Mouse (Mus musculus): ENCODE results near the gene Nprl3. TPM values are rescaled to one million over a fixed set of nuclear protein-coding genes. Genes with fewer than 3 reads are reported as not detected.

Gene Nprl3
- polyA plus RNA-seq, 1 experiment from 2014 or later: 48.3 TPM

DNA sequence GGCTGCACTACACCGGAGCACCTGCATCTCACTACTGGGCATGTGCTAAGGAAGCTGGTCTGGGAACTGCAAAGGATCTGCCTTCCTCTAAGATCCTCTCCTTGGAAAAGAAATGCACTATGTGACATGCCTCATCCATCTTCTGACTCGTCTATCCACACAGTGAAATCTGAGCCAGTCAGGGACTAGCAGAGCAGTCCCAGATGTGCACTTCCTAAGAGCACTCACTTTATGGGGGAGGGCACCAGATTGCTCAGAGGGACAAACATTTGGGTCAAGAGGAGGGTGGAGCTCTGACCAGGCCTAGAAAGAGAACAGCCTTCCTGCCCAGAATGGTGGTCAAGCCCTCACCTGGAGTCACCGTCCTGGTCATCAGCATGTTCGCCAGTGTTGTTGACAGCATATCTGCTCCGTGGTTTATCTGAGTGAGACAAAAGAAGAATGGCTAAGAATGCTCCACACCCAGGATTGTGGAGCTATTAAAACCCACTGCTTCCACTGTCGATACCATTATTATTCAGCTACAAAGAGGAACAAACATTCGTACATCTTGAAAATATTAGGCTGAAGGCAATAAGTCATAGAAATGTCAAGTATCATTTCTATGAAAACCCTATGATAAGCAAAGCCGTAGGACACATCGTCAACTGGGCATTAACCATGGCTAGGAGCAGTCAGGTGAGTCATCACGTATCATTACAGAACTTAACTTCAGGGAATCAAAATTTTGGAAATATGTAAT, 4.7 kb downstream of the Nprl3 start:
- H3K9me3 ChIP-seq (replicated peaks): no peaks in the 10 kb centered on the region
- no peak overlapping the region for H3K27ac ChIP-seq
- H3K4me2 ChIP-seq: no peak overlapping the region
- H3K4me3 ChIP-seq: no peak overlapping the region
- H3K9ac ChIP-seq: no peak overlapping the region
- 92% methylated on average over 10 of the region's 10 CpGs for WGBS
- H3K4me1 ChIP-seq: peaks cover 12% of the 10 kb centered on the region
- H3K27me3 ChIP-seq: no peaks in the 10 kb centered on the region
- no peak for ATAC-seq
- peaks cover 25% of the 10 kb centered on the region for H3K36me3 ChIP-seq (ENCODE audit: poor library complexity, severe bottlenecking)

DNA sequence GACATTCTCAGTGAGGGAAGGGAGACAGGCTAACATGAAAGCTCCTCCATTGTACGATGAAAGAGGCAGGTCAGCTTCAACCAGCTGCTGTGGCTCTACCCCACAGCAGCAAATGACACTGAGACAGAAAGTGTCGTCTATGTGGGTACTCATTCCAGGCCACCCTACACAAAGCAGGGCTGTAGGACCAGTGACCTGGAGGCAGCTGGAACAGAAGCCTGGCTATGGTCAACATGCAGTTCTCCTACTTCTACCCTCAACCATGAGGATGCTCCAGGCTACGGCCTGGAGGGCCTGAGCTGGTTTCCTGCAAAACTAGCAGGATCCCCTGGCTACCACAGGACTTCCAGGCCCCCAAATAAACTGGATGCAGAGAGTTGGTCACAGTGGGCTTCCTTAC, 10.9 kb downstream of the Nprl3 start:
- no peak overlapping the region for H3K4me2 ChIP-seq
- WGBS: 94% methylated on average over 3 of the region's 3 CpGs
- no peak overlapping the region for H3K4me3 ChIP-seq
- H3K4me1 ChIP-seq: no peaks in the 10 kb centered on the region
- no peaks in the 10 kb centered on the region for H3K27me3 ChIP-seq
- no peaks in the 10 kb centered on the region for H3K9me3 ChIP-seq (replicated peaks)
- H3K27ac ChIP-seq: no peak overlapping the region
- no peak overlapping the region for H3K9ac ChIP-seq
- no peak for ATAC-seq
- peaks cover 55% of the 10 kb centered on the region for H3K36me3 ChIP-seq (ENCODE audit: poor library complexity, severe bottlenecking)

DNA sequence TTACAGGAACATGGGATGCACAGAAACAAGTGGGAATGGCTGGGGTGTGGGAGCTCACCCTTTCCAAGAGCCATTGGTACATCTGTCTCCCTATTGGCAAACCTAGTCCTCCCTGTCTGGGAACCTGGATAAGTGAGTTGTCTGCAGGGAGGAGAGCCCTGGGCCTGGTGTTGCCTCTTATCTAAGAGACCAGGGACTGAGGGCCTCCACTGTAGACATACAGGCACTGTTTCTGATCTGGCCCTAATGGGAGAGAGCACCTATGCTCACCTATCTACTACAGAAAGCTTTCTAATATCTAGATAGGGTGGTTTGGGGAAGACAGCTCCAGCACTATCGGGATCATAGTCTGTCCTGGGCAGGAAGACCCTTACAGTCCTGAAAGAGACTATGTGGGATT, 11.4 kb downstream of the Nprl3 start:
- peaks cover 58% of the 10 kb centered on the region for H3K36me3 ChIP-seq (ENCODE audit: poor library complexity, severe bottlenecking)
- no peaks in the 10 kb centered on the region for H3K9me3 ChIP-seq (replicated peaks)
- WGBS: 97% methylated on average over 1 of the region's 1 CpGs
- H3K4me3 ChIP-seq: no peak overlapping the region
- H3K4me1 ChIP-seq: no peaks in the 10 kb centered on the region
- H3K9ac ChIP-seq: no peak overlapping the region
- no peak overlapping the region for H3K4me2 ChIP-seq
- no peaks in the 10 kb centered on the region for H3K27me3 ChIP-seq
- no peak overlapping the region for H3K27ac ChIP-seq
- no peak for ATAC-seq

DNA sequence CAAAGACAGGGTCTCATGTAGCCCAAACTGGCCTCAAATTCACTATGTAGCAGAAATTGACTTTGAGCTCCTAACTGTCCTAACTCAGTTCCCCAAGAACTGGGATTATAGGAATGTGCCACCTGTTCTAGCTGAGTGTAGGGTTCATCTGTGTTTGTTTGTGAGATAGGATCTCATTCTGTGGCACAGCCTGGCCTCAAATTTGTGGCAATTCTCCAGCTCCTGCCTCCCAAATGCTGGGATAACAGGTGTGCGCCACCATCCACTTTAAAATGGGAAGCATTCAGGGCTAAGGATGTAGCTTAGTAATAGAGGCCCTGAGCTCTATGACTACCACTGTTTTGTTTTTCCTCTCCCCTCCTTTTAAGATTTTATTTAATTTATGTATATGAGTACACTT, 14.4 kb downstream of the Nprl3 start:
- no peak for ATAC-seq
- Histone ChIP-seq H3K27me3 (no peaks in the 10 kb centered on the region), H3K36me3 (ENCODE audit: poor library complexity, severe bottlenecking) (peaks cover 76% of the 10 kb centered on the region), H3K9me3 (replicated peaks) (no peaks in the 10 kb centered on the region), H3K4me1 (no peaks in the 10 kb centered on the region), H3K9ac (no peak overlapping the region), H3K4me3 (no peak overlapping the region), H3K27ac (no peak overlapping the region), H3K4me2 (no peak overlapping the region)
- whole genome bisulfite sequencing: 100% methylated on average over 1 of the region's 1 CpGs

DNA sequence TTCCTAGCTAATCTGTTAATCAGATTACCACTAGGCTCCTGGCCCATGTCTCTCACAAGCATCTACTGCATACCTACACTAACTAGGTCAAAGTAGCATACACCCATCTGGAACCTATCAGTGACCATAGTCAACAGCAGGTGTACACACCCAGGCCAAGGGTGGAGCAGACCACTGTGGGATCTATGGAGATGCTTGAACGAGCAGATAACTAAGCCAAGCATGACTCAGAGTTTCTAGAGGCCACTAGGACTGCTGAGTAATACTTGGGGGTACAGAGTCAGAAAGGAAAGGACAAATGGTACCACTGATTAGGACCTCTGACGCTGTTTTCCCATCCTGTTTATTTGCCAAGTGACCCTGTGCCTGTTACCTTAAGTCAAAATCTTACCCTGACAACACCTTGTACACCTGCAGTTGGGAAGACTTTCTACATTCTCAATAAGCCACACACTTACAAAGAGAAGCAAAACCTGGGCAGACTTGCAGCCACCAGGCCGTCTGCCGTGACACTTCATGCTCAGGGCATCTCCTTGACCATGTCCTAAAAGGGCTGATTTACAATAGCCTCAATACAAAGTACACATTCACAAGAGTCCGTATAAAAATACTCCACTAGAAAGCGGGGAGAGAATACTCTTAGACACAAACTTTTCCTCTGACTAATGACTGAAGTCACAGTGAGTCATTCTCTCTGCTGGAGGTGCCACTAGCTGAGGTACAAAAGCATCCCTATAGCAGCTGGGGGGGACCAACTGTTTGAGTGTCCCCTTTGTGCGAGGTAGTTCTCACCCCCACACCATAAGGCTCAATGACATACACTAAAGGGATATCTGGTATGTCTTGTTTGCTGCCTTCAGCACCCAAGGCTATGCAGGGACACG, 16.4 kb downstream of the Nprl3 start:
- WGBS: 84% methylated on average over 8 of the region's 8 CpGs
- H3K36me3 ChIP-seq (ENCODE audit: poor library complexity, severe bottlenecking): peaks cover 89% of the 10 kb centered on the region

DNA sequence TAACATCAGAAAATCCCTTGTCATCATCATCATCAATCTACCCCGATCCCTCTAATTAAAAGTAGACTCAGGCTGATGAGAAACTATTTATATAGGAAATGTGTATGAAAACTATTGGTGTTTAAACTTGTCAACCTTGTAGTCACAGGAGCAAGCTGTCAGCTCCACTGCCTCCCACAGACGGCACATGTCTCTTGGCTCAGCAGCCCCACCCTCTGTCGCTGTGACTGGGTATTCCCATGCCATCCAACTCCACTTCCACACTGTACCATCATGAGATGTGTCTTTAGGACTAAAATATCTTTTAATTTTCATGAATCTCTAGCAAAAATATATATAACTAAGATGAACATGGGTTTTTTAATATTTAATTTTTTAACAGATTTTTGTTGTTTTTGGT, 19.2 kb downstream of the Nprl3 start:
- H3K9me3 ChIP-seq (replicated peaks): no peaks in the 10 kb centered on the region
- no peak overlapping the region for H3K27ac ChIP-seq
- H3K4me3 ChIP-seq: no peak overlapping the region
- H3K4me2 ChIP-seq: no peak overlapping the region
- no peaks in the 10 kb centered on the region for H3K27me3 ChIP-seq
- WGBS: 89% methylated on average over 3 of the region's 3 CpGs
- H3K4me1 ChIP-seq: no peaks in the 10 kb centered on the region
- ATAC-seq: no peak
- H3K36me3 ChIP-seq (ENCODE audit: poor library complexity, severe bottlenecking): peaks cover 92% of the 10 kb centered on the region
- H3K9ac ChIP-seq: no peak overlapping the region

More for the DNA sequence above, 16.4 kb downstream of the Nprl3 start:
- ATAC-seq: no peak
- Histone ChIP-seq H3K4me3 (no peak overlapping the region), H3K4me2 (no peak overlapping the region), H3K27ac (no peak overlapping the region), H3K4me1 (no peaks in the 10 kb centered on the region), H3K9me3 (replicated peaks) (no peaks in the 10 kb centered on the region), H3K27me3 (no peaks in the 10 kb centered on the region), H3K9ac (no peak overlapping the region)

DNA sequence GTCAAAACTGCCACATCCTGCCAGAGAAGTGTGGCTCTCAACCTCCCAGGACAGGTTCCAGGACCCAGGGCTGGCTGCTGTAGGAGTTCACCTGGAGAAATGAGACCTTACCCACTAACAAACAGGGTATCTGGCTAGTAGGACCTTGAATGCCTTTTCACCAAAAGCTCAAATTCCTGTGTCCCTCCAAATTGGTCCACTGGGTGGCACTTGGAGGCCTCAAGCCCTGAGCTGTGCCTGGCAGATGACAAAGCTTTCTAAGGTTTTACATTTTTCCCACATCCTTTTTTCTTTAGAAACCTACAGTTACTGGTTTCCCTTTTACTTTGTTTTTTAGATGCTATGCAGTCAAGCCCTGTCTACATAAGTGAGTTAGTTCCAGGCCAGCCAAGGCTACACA, 20.4 kb downstream of the Nprl3 start:
- Histone ChIP-seq H3K36me3 (ENCODE audit: poor library complexity, severe bottlenecking) (peaks cover 88% of the 10 kb centered on the region), H3K4me2 (no peak overlapping the region), H3K27ac (no peak overlapping the region), H3K9me3 (replicated peaks) (no peaks in the 10 kb centered on the region), H3K27me3 (no peaks in the 10 kb centered on the region), H3K4me3 (no peak overlapping the region), H3K9ac (no peak overlapping the region), H3K4me1 (no peaks in the 10 kb centered on the region)
- no peak for ATAC-seq

DNA sequence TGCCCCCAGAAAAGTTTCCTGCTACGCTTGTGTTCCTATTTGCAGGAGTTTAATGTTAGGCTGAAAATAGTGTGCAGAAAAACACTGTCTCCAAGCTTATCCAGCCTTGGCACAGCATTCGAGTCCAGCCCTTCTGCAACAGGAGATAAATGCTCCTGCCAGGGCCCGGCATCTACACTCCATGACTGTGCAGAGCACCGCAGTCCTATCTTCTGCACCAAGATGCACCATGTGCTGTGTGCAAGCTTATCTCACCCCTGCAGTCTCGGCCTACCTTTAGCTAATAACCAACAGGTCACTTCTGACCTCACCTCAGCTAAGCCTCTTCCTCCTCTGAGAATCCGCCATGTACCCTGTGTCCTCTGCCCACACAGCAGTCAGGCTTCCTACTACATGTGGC, 21.9 kb downstream of the Nprl3 start:
- Histone ChIP-seq H3K27ac (no peak overlapping the region), H3K4me3 (no peak overlapping the region), H3K4me1 (no peaks in the 10 kb centered on the region), H3K27me3 (no peaks in the 10 kb centered on the region), H3K9me3 (replicated peaks) (no peaks in the 10 kb centered on the region), H3K36me3 (ENCODE audit: poor library complexity, severe bottlenecking) (peaks cover 79% of the 10 kb centered on the region), H3K9ac (no peak overlapping the region), H3K4me2 (no peak overlapping the region)
- no peak for ATAC-seq
- 94% methylated on average over 6 of the region's 6 CpGs for WGBS

DNA sequence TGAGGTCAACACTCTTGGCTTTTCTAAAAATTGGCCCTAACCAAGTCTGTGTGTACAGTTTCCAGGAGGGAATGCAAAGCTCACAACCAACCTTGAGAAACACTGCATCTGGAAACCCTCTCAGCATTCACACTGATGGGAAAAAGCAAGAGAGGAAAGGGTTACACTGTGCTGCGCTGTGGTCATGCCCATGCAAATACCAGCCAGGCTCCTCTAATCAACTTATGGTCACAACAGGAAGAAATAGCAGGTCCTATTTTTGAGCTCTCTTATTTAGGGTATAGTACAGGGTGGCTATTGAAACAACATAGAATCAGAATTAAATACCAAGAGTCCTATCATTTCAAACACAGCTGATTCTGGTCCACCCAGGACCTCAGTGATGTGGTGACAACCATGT, 22.9 kb downstream of the Nprl3 start:
- 96% methylated on average over 1 of the region's 1 CpGs for WGBS
- H3K36me3 ChIP-seq (ENCODE audit: poor library complexity, severe bottlenecking): peaks cover 79% of the 10 kb centered on the region

DNA sequence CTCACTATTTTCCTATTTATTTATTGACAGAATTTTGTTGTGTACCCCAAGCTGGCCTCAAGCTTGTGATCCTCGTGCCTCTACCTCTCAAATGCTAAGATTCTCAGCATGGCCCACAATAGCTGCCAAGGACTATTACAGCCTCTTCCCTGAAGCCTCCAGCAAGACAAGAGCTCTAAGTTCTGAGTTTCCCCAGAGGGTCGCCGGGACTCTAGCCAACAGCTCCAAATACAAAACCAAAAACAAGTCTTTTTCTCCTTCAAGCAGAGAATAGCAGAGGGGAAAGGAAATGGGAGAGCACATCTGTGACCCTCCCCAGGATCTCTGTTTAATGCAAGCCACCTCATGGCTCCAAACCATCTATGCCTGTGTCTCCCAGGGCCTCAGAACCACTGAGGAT, 23.4 kb downstream of the Nprl3 start:
- H3K27ac ChIP-seq: peak overlapping the region; percentile 27; the same call in 1 of the 2 replicates
- peaks cover 78% of the 10 kb centered on the region for H3K36me3 ChIP-seq (ENCODE audit: poor library complexity, severe bottlenecking)
- no peak overlapping the region for H3K9ac ChIP-seq
- H3K4me2 ChIP-seq: no peak overlapping the region
- H3K27me3 ChIP-seq: no peaks in the 10 kb centered on the region
- no peaks in the 10 kb centered on the region for H3K4me1 ChIP-seq
- WGBS: 93% methylated on average over 3 of the region's 3 CpGs
- no peak overlapping the region for H3K4me3 ChIP-seq
- no peaks in the 10 kb centered on the region for H3K9me3 ChIP-seq (replicated peaks)
- ATAC-seq: no peak

More for the DNA sequence above, 22.9 kb downstream of the Nprl3 start:
- Histone ChIP-seq H3K27ac (no peak overlapping the region), H3K4me2 (no peak overlapping the region), H3K27me3 (no peaks in the 10 kb centered on the region), H3K4me3 (no peak overlapping the region), H3K9me3 (replicated peaks) (no peaks in the 10 kb centered on the region), H3K9ac (no peak overlapping the region), H3K4me1 (no peaks in the 10 kb centered on the region)
- no peak for ATAC-seq

DNA sequence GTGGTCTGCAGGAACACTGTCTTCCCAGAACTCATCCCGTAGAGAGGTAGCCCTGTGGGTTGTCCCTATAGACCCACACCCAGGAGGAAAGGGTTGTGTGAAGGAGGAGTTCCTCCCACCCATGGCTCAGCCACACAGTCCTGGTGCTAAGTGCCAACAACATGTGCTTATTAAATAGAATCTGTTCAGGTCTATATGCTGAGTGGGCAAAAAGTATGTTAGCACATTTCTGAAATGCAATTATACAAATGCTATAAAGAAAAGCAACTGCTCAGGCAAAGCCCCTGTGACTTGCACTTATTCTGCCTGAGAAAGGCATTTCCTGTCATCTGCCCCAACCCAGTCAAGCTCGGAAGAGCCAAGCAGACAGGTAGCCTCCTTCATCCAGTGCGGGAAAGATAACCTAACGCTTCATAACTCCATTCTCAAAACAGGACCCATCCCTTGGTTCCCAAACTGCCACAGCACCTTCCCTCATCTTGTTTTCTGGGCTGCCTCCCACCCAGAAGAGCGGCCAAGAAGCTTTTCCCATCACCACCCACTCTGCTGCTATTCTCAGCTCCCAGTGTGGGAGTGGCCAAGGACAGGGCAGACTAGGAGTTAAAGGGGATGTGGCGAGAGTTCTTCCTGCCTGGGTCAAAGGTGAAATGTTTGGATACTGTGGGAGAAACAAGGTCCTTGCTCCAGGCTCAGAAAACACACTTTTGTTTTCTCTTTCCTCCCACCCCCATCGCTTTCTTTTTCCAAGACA, 24.1 kb downstream of the Nprl3 start:
- 81% methylated on average over 7 of the region's 7 CpGs for WGBS
- Histone ChIP-seq H3K4me2 (no peak overlapping the region), H3K27me3 (no peaks in the 10 kb centered on the region), H3K36me3 (ENCODE audit: poor library complexity, severe bottlenecking) (peaks cover 79% of the 10 kb centered on the region), H3K4me3 (no peak overlapping the region), H3K9ac (no peak overlapping the region), H3K9me3 (replicated peaks) (no peaks in the 10 kb centered on the region), H3K27ac (no peak overlapping the region), H3K4me1 (no peaks in the 10 kb centered on the region)
- no peak for ATAC-seq

DNA sequence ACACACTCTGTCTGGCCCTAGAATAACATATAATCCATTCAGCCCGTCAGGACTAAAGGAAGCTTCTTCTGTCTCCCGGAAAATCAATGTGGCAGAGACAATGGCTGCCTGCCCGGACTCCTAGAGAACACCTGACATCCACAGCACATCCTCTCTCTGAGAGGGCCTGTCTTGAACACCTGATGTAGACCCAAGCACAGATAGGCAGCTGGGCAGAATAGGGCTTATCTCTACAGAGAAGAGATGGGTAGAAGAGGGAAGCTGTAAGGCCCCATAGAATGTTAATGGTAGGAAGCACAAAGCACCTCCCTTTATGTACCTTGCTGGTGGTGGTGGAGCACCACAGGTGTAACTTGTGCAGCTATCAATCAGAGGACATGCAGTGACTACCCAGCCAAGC, 25.3 kb downstream of the Nprl3 start:
- Histone ChIP-seq H3K4me2 (no peak overlapping the region), H3K9ac (no peak overlapping the region), H3K36me3 (ENCODE audit: poor library complexity, severe bottlenecking) (peaks cover 73% of the 10 kb centered on the region), H3K27me3 (no peaks in the 10 kb centered on the region), H3K27ac (no peak overlapping the region), H3K4me3 (no peak overlapping the region), H3K4me1 (peaks cover 10% of the 10 kb centered on the region; the same call in 1 of the 2 replicates), H3K9me3 (replicated peaks) (no peaks in the 10 kb centered on the region)
- ATAC-seq: no peak
- WGBS: 93% methylated on average over 3 of the region's 3 CpGs

All from forebrain, embryonic 13.5 days (tissue).